Mouse (Mus musculus) thymus, adult 2 months (tissue): ENCODE data around the gene Serpina3g. TPM values are rescaled to one million over a fixed set of nuclear protein-coding genes. Genes with fewer than 3 reads are reported as not detected.

Experiments
- DNase-seq: peaks from one replicate; pipeline ENCODE4 v3.0.0; 2021
- H3K27ac ChIP-seq: fragments of 200-500 bp; 2 replicates; pipeline ENCODE4 v1.5.1; 2012; ENCODE audit warnings: low read length, control low read depth; ENCODE audit not compliant: control insufficient read depth, insufficient read depth
- H3K27me3 ChIP-seq: fragments of 200-500 bp; 2 replicates; pipeline ENCODE4 v1.6.1; 2012; ENCODE audit warnings: mild to moderate bottlenecking, low read length, moderate library complexity, mixed read lengths; ENCODE audit not compliant: control insufficient read depth, insufficient read depth
- H3K36me3 ChIP-seq: fragments of 200-500 bp; 2 replicates; pipeline ENCODE4 v1.6.1; 2012; ENCODE audit warnings: mild to moderate bottlenecking, low read length, moderate library complexity; ENCODE audit not compliant: control insufficient read depth, insufficient read depth
- H3K4me1 ChIP-seq: fragments of 200-500 bp; replicated peaks from 2 replicates; pipeline ENCODE4 v1.6.1; 2012; ENCODE audit warnings: low read length; ENCODE audit not compliant: control insufficient read depth, insufficient read depth
- H3K4me3 ChIP-seq: fragments of 200-500 bp; 2 replicates; pipeline ENCODE4 v1.5.1; 2012; ENCODE audit warnings: mild to moderate bottlenecking, low read length, control low read depth, moderate library complexity; ENCODE audit not compliant: control insufficient read depth, insufficient read depth
- CTCF ChIP-seq: fragments of 200-500 bp; IDR thresholded peaks from 2 replicates; pipeline ENCODE4 v1.5.1; 2012; ENCODE audit warnings: mild to moderate bottlenecking, control low read depth, low read length, moderate library complexity, borderline replicate concordance; ENCODE audit not compliant: control insufficient read depth, poor library complexity, insufficient read depth; ENCODE audit errors: extremely low read depth
- POLR2A ChIP-seq: fragments of 200-500 bp; IDR thresholded peaks from 2 replicates; pipeline ENCODE4 v1.6.1; 2012; ENCODE audit warnings: mild to moderate bottlenecking, low read length, control low read depth, moderate library complexity; ENCODE audit not compliant: control insufficient read depth, poor library complexity, insufficient read depth; ENCODE audit errors: extremely low read depth
- WGBS: fragments of 180-500 bp; shearing (Covaris S2); methylation state at CpG from one replicate; pipeline ENCODE4 v1.1.7; 2018; 5-methylcytosine and 5-hydroxymethylcytosine counted together
- polyA plus RNA-seq: library from polyadenylated mRNA; depleted of rRNA; stranded (reverse); fragments of >200 nt; gene quantifications from 2 replicates; pipeline ENCODE4 v1.2.3, GENCODE M21; 2012; rRNA removed

The Serpina3g gene
- polyA plus RNA-seq, 1 experiment, result 54.4 TPM

- H3K36me3 ChIP-seq, result no peaks in the 10 kb centered on the region
- 52% methylated on average over 3 of the region's 3 CpGs for WGBS
- no peaks in the 10 kb centered on the region for H3K4me1 ChIP-seq
- no peak for DNase-seq
- H3K27ac ChIP-seq, result no peak overlapping the region
- no peak overlapping the region for H3K4me3 ChIP-seq
- TF ChIP-seq CTCF (no peak), POLR2A (no peak)
- H3K27me3 ChIP-seq, result no peaks in the 10 kb centered on the region
Observed at GRCm38 (mm10) chr12:104266374-104266773, 30.3 kb downstream of the Serpina3g start.

DNA sequence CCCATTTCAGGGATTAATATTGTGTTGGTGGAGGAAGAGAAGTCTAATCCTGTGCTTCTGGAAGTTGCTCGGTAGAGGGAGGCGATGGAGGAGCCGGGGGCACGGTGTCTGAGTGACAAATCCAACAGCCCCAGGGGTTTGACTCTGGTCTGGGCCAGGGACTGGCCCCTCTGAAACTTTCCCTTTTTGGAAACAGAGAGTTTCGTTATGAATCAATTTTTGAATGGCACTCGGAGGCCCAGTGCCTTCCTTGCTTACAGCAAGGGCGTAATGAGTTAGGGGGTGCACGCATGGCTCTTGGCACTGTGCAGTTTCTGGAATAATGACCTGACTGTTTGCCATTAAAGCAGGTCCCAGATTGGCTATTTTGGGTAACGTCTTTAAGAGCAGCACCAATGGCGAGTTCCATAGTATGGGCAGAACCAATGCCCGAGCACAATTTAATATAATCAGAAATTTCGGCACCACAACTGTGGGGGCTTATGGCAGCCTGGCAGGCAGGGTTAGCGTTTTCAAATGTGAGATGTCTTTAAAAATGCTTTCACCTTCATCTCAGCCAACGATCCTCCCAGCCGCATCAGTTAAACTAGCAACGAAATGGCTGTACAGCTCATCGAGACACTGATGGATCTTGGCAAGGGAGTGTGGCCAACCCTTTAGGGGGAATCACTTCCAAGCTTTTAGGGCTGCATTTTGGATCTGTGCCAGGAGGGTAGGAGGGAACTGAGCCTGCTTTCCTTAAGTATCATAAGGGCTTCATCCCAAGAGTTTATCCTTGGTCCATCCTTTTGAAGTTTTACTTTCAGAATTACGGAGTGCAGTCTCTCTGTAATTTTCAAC, 42.4 kb downstream of the Serpina3g start:
- Histone ChIP-seq H3K36me3 (no peaks in the 10 kb centered on the region), H3K27me3 (no peaks in the 10 kb centered on the region), H3K27ac (no peak overlapping the region; the same call in 1 of the 2 replicates), H3K4me1 (no peaks in the 10 kb centered on the region), H3K4me3 (no peak overlapping the region)
- DNase-seq, result no peak
- TF ChIP-seq POLR2A (no peak), CTCF (no peak)
- WGBS, result 94% methylated on average over 18 of the region's 18 CpGs

DNA sequence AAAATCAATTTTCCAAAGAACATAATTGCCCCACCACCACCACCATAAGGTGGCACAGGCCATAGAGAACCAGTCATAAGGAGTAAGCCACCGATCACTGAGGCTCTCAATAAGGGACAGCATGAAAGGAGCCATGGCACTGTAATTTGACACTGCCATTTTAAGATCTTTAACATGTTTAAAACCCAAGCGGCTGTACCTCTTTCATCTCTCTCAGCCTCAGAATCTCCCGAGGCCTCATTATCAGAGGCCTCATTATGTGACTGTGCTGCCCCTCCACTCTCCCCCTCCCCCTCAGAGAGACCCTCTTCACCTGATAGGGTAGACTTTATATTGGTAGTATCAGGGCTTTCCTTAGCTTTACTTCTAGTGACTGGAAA, 43.0 kb downstream of the Serpina3g start:
- no peaks in the 10 kb centered on the region for H3K36me3 ChIP-seq
- no peaks in the 10 kb centered on the region for H3K27me3 ChIP-seq
- DNase-seq, result no peak
- H3K4me1 ChIP-seq, result no peaks in the 10 kb centered on the region
- H3K27ac ChIP-seq, result no peak overlapping the region
- TF ChIP-seq CTCF, result no peak
- no peak for TF ChIP-seq POLR2A
- WGBS, result 75% methylated on average over 3 of the region's 3 CpGs
- H3K4me3 ChIP-seq, result no peak overlapping the region

DNA sequence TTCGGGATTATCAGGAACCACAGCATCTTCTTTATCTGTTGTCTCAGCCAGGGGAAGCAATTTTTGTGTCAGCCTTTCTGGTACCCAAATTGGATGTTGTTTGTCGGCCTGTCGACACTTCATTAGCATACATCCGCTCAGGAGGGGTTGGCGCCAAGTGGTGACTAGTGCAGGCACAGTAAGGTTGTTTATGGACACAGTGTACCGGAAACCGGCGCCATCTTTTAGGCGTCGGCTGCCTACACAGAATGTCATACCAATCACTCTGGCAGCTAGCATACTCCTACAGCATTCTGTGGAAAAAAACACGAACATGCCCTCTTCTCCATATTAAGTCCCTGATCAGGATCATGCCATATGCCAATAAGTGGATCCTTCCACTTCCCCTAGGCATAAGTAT, 47.3 kb downstream of the Serpina3g start:
- H3K27ac ChIP-seq, result no peak overlapping the region
- H3K36me3 ChIP-seq, result no peaks in the 10 kb centered on the region
- no peaks in the 10 kb centered on the region for H3K4me1 ChIP-seq
- no peaks in the 10 kb centered on the region for H3K27me3 ChIP-seq
- no peak for TF ChIP-seq POLR2A
- TF ChIP-seq CTCF, result no peak
- WGBS, result 96% methylated on average over 11 of the region's 11 CpGs
- no peak overlapping the region for H3K4me3 ChIP-seq
- DNase-seq, result no peak

DNA sequence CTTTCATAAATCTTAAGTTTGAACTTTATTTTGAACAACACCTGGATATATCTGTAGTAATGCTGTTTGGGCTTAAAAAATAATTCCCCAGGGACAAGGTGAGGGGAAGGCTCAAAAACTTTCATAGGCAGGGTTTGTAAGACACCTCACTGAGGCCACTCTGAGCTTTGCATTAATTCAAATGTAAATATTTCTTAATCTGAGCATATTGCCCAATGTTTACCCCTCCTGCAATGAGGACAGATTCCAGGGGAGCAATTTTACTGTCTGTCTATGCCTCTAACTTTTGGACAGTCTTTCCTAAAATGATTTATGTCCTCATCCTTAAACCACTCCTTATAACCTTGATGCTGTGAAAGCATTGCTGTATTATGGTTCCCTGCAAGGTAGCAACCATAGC, 52.3 kb downstream of the Serpina3g start:
- no peak overlapping the region for H3K27ac ChIP-seq
- H3K4me1 ChIP-seq, result no peaks in the 10 kb centered on the region
- no peak overlapping the region for H3K4me3 ChIP-seq
- H3K36me3 ChIP-seq, result no peaks in the 10 kb centered on the region
- DNase-seq, result no peak
- no peaks in the 10 kb centered on the region for H3K27me3 ChIP-seq
- no peak for TF ChIP-seq CTCF

- H3K4me1 ChIP-seq, result no peaks in the 10 kb centered on the region
- H3K27ac ChIP-seq, result no peak overlapping the region
- TF ChIP-seq CTCF (no peak), POLR2A (no peak)
- WGBS, result 53% methylated on average over 4 of the region's 4 CpGs
- no peak overlapping the region for H3K4me3 ChIP-seq
- H3K27me3 ChIP-seq, result no peaks in the 10 kb centered on the region
- no peak for DNase-seq
- no peaks in the 10 kb centered on the region for H3K36me3 ChIP-seq
Observed at GRCm38 (mm10) chr12:104289872-104290271, 53.8 kb downstream of the Serpina3g start.

Other genes with a start within 250 kb of the Serpina3g start
- gene Serpina11, start 246.3 kb upstream of the Serpina3g start, polyA plus RNA-seq, result 0.84 TPM in 2 replicates
- 0.39 and 0.78 TPM in 2 replicates for gene Serpina9, start 222.5 kb upstream of the Serpina3g start, polyA plus RNA-seq
- gene Serpina12, start 191.8 kb upstream of the Serpina3g start, polyA plus RNA-seq, result 0.15 TPM in 2 replicates
- 0.05 TPM in 1 of 2 replicates, not detected in the other for gene Serpina5, start 135.1 kb upstream of the Serpina3g start, polyA plus RNA-seq
- 0.10 TPM in 1 of 2 replicates, not detected in the other for gene Serpina3a, start 123.5 kb upstream of the Serpina3g start, polyA plus RNA-seq
- gene Serpina3b, start 108.2 kb upstream of the Serpina3g start, polyA plus RNA-seq, result 0.09 and 0.19 TPM in 2 replicates
- gene Serpina3c, start 82.4 kb upstream of the Serpina3g start, polyA plus RNA-seq, result 0.91 and 1.7 TPM in 2 replicates
- 1.0 and 1.6 TPM in 2 replicates for gene Serpina3f, start 21.7 kb upstream of the Serpina3g start, polyA plus RNA-seq
- gene Serpina3i, start 26.9 kb downstream of the Serpina3g start, polyA plus RNA-seq, result 5.4 and 8.8 TPM in 2 replicates
- gene Serpina3j, start 78.3 kb downstream of the Serpina3g start, polyA plus RNA-seq, result 1.4 and 2.0 TPM in 2 replicates
- gene Serpina3k, start 102.2 kb downstream of the Serpina3g start, polyA plus RNA-seq, result 0.15 and 4.5 TPM in 2 replicates
- 0.18 and 0.50 TPM in 2 replicates for gene Serpina3m, start 102.2 kb downstream of the Serpina3g start, polyA plus RNA-seq
- gene Serpina3n, start 170.5 kb downstream of the Serpina3g start, polyA plus RNA-seq, result 10.2 and 32.2 TPM in 2 replicates
- 0.77 and 1.5 TPM in 2 replicates for gene Gsc, start 237.1 kb downstream of the Serpina3g start, polyA plus RNA-seq